Mouse (Mus musculus) embryo, embryonic 10.5 days (tissue): Measurements from ENCODE around the gene Dcaf12l1.
"Not testable (repeated sequence)": the region's sequence is repeated elsewhere in the genome, so short reads cannot be mapped to it uniquely, and the experiment has no call there.

Experiments
- DNase-seq: peaks from one replicate; pipeline ENCODE4 v3.0.0-alpha.2; 2015; ENCODE audit warnings: low spot score

Gene Dcaf12l1

GRCm38 (mm10) chrX:44789761-44790411 is at the start of gene Dcaf12l1:
TSS of gene Dcaf12l1 (minus strand) at chrX:44790197.
- DNase-seq, result peak; percentile 60

GRCm38 (mm10) chrX:44809356-44809755 is 19.4 kb upstream of the Dcaf12l1 start:
- not testable (repeated sequence) for DNase-seq

- peak; percentile 1 for DNase-seq
These were observed 799 bp downstream of the Dcaf12l1 start for GRCm38 (mm10) chrX:44789036-44789760.
